Mouse (Mus musculus): ENCODE measurements around the gene Slc45a3.

Gene Slc45a3

GRCm38 (mm10) chr1:132000506-132000905 is 37.7 kb downstream of the Slc45a3 start:
- DNase-seq = no peak

GRCm38 (mm10) chr1:132001880-132002330 is 39.1 kb downstream of the Slc45a3 start:
- no peak for DNase-seq

DNA sequence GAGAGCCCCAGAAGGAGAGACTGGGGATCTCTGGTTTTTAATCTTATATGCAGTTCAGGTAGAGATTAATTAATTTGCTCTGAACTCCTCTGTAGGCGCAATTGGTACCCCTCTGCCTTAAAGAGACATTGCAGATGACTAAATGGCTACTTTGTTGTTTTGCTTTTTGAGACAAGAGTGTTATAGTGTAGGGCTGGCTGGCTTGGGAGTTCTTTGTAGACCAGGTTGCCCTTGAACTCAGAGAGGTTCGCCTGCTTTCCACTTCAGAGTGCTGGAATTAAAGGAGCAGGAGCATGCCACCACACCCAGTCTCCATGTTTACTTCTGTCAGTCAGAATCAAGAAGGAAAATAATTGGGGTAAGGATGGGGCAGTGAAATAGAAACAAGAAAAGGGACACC is 40.3 kb downstream of the Slc45a3 start:
- no peak for DNase-seq

DNA sequence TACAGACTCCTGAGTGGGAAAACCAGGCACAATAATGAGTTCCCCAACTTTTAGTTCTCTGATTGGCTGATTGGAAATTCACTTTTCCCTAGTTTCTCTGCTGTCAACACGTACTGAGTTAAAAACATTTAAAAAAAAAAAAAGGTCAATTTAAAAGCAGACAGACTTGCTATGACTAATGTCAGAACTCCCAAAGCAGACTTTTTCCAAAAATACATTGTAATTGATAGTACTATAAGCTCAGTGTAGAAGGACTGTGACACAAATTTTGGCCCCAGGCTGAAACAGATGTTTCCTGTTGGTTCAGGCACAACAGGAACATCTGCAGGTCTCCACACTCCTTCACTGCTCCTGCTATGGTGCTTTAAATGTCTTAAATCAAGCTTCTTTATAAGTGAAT is 41.0 kb downstream of the Slc45a3 start:
- DNase-seq = no peak

DNA sequence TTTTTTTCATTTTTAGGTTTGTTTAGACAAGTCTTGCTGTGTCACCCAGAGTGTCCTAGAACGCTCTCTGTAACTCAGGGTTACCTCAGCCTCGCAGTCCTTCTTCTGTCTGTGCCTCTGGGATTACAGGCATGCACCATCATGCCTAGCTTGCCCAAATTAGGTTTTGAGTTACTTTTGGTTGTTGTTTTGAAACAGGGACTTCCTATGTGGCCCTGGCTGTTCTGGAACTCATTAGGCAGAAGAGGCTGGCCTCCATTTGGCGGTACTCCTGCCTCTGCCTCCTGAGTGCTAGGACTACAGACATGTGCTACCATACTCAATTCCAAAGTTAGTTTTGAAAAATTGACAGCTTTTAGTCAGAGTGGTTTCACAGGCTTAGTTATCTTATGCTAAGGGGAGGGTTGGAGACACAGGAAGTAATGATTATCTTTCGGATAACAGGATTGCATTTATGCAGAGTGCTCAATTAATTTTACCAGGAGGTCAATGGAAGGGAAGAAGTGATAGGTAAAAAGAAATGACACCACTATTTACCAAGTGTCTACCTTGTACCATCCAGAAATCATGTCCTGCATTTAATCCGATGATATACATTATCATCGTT is 41.9 kb downstream of the Slc45a3 start:
- DNase-seq = no peak

GRCm38 (mm10) chr1:132005466-132005865 is 42.7 kb downstream of the Slc45a3 start:
- DNase-seq = no peak

- no peak for DNase-seq
These were observed 43.3 kb downstream of the Slc45a3 start for GRCm38 (mm10) chr1:132006046-132006445.

DNA sequence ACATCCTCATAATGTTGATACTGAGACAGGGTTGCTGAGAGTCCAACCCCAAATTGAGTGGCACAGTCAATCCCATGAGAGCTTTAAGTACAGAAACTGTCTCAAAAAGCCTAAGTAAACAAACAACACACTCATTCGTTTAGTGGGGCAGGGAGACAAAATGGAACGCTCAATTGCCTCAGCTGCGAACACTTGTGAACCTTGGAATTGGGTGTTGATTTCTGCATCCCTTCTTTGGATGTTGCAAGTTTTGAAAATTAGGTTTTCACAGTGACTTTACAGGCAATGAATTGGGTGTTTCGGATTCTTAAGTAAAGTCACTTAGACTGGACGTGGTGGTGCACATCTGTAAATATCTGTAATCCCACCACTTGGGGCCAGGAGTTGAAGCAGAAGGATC is 44.0 kb downstream of the Slc45a3 start:
- no peak for DNase-seq

DNA sequence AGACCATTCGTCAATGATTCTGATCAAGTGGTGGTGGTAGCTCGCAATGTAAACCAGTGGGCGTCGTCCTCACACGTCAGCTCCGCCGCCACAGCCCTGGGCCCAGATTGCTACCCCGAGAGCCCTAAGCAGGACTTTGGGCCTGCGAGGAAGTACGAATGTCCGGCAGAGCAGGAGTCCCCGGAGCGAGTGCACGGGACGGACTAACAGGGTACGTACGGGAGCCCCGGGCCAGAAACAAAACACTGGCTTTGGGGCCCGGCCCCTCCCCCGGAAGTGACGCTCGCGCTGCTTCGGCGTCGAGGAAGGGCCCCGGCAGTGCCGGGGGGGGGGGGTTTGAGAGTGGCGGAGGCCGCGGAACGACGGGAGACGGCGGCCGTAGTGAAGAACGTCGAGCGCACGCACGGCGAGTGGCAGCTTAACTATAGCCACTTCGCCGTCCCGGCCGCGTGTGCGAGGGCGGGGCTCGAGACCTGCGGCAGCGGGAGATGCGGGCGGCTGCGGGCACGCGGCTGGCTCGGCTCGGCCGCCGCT is 44.6 kb downstream of the Slc45a3 start, which contains the start of gene Elk4:
Gene Elk4, plus strand, starts transcription at position 326 of the 534 bp plus-strand sequence.
- DNase-seq = peak; percentile 83 to 90

GRCm38 (mm10) chr1:132007828-132008827 is 45.4 kb downstream of the Slc45a3 start:
- DNase-seq = peak; percentile 77 to 83

- no peak for DNase-seq
These were observed 46.3 kb downstream of the Slc45a3 start for GRCm38 (mm10) chr1:132008881-132009644.

- no peak for DNase-seq
These were observed 48.1 kb downstream of the Slc45a3 start for GRCm38 (mm10) chr1:132010632-132011501.

GRCm38 (mm10) chr1:132011785-132012184 is 49.0 kb downstream of the Slc45a3 start:
- DNase-seq = no peak

DNA sequence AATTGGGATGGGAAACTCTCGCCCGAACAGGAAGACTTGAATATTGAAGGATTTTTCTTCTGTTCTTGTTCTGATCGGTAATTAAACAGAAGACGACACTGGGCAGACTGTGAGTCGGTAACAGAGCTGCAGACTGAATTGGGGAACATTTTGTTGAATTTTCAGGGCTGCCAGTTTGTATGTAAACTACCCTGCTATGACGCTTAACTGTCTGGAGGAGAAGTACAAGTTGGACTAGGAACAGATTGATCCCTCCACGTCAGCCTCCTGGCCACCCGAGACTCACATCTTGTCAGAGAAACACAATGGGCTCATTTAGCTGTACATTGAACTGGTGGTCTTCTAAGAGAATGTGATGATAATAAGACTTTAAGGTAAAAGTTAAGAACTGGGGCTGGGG is 50.1 kb downstream of the Slc45a3 start:
- DNase-seq = no peak

DNA sequence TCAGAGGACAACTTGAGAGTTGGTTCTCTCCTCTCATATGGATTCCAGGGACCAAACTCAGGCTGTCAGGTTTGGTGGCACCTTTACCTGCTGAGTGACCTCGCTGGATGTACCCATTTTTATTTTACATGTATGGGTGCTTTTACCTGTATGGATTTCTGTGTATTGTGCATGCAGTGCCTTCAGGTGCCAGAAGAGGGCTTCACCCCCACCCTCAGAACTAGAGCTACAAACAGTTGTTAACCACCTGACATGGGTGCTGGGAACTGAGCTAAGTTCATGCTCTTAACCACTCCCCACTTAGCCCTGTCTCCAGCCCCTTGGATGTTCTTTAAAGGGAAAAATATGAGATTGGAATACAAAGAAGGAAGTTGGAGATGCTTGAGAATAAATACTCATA is 52.0 kb downstream of the Slc45a3 start:
- no peak for DNase-seq

DNA sequence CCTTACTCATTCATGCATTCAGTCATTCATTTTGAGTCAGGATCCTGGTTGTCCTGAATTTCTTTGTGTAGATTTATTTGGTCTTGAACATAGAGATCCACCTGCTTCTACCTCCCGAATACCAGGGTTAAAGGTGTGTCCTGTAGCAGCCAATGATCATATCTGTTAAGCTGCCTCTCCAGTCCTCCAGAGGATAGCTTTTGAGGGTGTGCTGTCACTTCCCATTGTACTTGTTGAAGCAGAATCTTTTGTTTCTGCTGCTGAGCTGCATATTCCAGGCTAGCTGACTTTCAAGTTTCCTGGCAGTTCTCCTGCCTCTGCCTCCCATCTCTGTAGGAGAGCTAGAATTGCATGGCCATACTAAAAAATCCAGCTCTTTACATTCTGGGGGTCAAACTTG is 53.9 kb downstream of the Slc45a3 start:
- no peak for DNase-seq

DNA sequence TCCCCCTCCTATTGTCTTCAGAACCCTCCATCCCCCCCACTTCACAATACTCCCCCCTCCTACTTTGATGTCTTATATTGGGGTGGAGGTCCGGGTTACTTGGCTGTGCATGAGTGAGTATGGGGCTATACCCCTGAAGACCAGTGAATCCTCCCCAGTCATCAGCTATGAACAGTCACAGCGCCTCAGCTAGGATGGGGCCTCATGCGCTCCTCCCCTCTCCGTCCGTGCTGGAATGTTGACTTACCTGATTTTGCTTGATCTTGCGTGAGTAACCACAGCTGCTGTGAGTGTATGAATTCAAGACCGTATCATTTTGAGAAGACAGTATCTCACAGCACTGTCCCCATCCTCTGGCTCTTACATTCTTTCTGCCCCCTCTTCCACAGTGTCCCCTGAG is 57.1 kb downstream of the Slc45a3 start:
- no peak for DNase-seq

GRCm38 (mm10) chr1:132022107-132022506 is 59.3 kb downstream of the Slc45a3 start:
- DNase-seq = no peak

DNA sequence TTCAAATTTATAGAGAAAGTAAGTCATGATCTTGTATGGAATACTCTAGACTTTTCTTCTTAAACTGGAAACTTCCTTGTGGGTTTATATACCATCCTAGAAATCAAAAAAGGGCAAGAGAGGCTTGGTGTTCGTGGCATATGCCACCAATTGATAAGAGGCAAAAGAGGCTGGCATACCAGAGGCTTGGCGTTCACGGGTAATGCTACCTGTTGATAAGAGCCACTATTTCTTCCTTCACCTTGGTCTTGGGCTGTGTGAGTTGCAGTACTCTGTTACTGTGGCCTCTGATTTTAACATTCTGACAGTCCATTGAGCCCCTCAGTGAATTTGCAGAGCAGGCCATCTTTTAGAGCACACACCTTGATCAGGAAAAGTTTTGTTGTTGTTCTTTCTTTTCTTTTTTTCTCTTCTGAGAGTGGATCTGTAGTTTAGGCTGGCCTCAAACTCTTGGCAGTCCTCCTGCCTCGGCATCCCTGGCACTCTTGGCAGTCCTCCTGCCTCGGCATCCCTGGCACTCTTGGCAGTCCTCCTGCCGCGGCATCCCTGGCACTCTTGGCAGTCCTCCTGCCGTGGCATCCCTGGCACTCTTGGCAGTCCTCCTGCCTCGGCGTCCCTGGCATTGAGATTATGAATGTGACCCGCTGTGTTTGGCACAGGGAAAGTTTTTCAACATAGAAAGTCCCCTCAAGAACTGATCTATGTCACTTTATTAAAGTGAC is 64.3 kb downstream of the Slc45a3 start:
- DNase-seq = peak; percentile 26 to 33

- DNase-seq = no peak
These were observed 65.2 kb downstream of the Slc45a3 start for GRCm38 (mm10) chr1:132027978-132028377.

- DNase-seq = no peak
These were observed 65.6 kb downstream of the Slc45a3 start for GRCm38 (mm10) chr1:132028413-132028812.

Data from cerebellum, postnatal 36 days (tissue).